Mouse (Mus musculus): ENCODE data around the gene Fmo5. TPM values are rescaled to one million over a fixed set of nuclear protein-coding genes. Genes with fewer than 3 reads are reported as not detected.

Gene Fmo5
- polyA plus RNA-seq, 1 experiment, result 0.66 TPM

- TF ChIP-seq POLR2A (IDR thresholded peaks at IDR 0.05; ENCODE audit: borderline replicate concordance, extremely low read depth, insufficient read depth, insufficient read length, poor library complexity, severe bottlenecking) (no peak), CTCF (IDR thresholded peaks at IDR 0.05; ENCODE audit: borderline replicate concordance, extremely low read depth, insufficient read depth, insufficient read length) (no peak)
Observed at GRCm38 (mm10) chr3:97699061-97699460, 70.5 kb downstream of the Fmo5 start.

GRCm38 (mm10) chr3:97701198-97701597, 72.6 kb downstream of the Fmo5 start:
- TF ChIP-seq CTCF (IDR thresholded peaks at IDR 0.05; ENCODE audit: borderline replicate concordance, extremely low read depth, insufficient read depth, insufficient read length) (no peak), POLR2A (IDR thresholded peaks at IDR 0.05; ENCODE audit: borderline replicate concordance, extremely low read depth, insufficient read depth, insufficient read length, poor library complexity, severe bottlenecking) (no peak)
- no peak for DNase-seq (ENCODE audit: low read depth)

More at GRCm38 (mm10) chr3:97699061-97699460, 70.5 kb downstream of the Fmo5 start:
- DNase-seq (ENCODE audit: low read depth), result no peak

- no peak for DNase-seq (ENCODE audit: low read depth)
Observed at GRCm38 (mm10) chr3:97702448-97703080, 74.0 kb downstream of the Fmo5 start.

More at GRCm38 (mm10) chr3:97702448-97703080, 74.0 kb downstream of the Fmo5 start:
- TF ChIP-seq POLR2A (IDR thresholded peaks at IDR 0.05; ENCODE audit: borderline replicate concordance, extremely low read depth, insufficient read depth, insufficient read length, poor library complexity, severe bottlenecking) (no peak), CTCF (IDR thresholded peaks at IDR 0.05; ENCODE audit: borderline replicate concordance, extremely low read depth, insufficient read depth, insufficient read length) (no peak)

Other genes with a start within 250 kb of the Fmo5 start
- gene Olfr1402, start 206.8 kb upstream of the Fmo5 start, polyA plus RNA-seq (2012; rRNA removed), result not detected in 2 replicates
- gene Chd1l, start 18.6 kb upstream of the Fmo5 start, polyA plus RNA-seq (2012; rRNA removed), result 5.5 and 5.9 TPM in 2 replicates
- gene Prkab2, start 29.4 kb downstream of the Fmo5 start, polyA plus RNA-seq (2012; rRNA removed), result 17.3 and 18.4 TPM in 2 replicates
- not detected in 2 replicates for gene Gm17651, start 45.9 kb downstream of the Fmo5 start, polyA plus RNA-seq (2012; rRNA removed)